Mouse (Mus musculus): ENCODE measurements around the gene Nupr1.

DNA sequence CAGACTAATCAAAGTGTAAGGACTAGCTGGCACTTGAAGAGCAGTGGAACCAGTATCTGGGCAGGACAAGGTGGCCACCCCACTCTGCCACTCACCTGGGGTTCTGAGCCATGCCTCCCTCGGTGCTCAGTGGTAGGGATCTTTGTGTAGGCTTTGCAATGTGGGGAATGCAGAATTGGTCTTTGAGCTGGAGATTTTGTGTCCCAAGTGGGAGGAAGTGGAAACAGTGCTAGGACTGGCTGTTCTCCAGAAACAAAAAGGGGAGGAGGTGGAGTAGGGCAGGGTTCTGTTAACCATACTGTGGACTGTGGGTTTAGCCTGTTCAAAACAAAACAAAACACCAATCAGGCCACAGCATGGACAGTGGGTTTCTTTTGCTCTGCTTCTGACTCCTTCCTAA is 45.5 kb upstream of the Nupr1 start, which contains the start of gene Sult1a1:
- TF ChIP-seq CTCF (IDR thresholded peaks at IDR 0.05; ENCODE audit: insufficient read depth, low read length), result no peak
- peak; percentile 87; the same call in 1 of the 2 replicates for TF ChIP-seq POLR2A (IDR thresholded peaks at IDR 0.05; ENCODE audit: borderline replicate concordance, extremely low read depth, low read depth, low read length)
